Mouse (Mus musculus): Measurements from ENCODE around the gene P4ha3.
"Not testable (repeated sequence)": the region's sequence is repeated elsewhere in the genome, so short reads cannot be mapped to it uniquely, and the experiment has no call there.

Gene P4ha3

DNA sequence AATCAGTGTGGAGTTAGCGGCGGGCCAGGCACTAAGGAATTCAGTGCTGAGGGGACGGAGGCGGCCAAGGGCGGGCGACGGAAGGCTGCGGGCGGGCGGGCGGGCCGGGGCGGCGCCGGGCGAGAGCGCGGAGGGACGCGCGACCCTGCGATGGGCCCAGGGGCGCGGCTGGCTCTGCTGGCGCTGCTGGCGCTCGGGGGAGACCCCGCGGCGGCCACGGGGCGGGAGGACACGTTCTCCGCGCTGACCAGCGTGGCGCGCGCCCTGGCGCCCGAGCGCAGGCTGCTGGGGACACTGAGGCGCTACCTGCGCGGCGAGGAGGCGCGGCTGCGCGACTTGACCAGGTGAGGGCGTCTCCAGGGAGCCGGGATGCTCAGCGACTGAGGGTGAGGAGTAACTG lies at the start of gene P4ha3:
Gene P4ha3, plus strand, starts transcription at position 138 of the 400 bp plus-strand sequence.
- DNase-seq (ENCODE audit: low spot score) = no peak

DNA sequence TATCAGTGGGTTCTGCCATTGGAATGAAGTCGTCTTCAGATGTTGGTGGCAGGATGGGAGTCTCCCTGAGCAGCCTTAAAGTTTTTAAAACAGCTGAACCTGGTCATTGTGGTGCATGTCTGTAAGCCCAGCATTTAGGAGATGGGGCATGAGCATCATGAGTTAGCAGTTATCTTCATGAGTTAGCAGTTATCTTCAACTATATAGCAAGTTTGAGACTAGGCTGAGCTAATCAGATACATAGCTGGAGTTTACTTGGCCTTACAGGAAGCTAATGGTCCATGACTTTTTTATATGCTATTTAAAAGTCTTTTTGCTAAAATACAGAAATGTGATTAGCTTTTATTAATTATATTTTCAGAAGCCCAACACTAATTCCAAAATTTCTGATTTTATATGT lies 47.0 kb upstream of the P4ha3 start:
- no peak for DNase-seq (ENCODE audit: low spot score)

DNA sequence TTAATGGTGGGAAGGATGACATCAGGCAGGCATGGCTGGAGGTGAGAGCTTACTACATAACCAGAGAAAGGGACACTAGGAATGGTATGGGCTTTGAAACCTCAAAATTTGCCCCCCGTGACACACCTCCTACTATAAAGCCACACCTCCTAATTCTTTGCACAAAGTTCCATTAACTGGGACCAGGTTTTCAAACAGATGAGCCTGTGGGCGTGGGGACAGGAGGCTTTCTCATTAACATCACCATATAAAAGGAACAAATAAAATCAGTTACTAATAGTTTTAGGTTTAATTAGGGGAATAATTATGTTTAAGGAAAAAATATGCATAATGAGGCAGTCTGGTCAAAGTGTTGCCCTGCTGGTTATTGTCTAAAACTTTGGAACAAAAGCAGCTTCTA lies 44.7 kb upstream of the P4ha3 start:
- DNase-seq (ENCODE audit: low spot score) = no peak

DNA sequence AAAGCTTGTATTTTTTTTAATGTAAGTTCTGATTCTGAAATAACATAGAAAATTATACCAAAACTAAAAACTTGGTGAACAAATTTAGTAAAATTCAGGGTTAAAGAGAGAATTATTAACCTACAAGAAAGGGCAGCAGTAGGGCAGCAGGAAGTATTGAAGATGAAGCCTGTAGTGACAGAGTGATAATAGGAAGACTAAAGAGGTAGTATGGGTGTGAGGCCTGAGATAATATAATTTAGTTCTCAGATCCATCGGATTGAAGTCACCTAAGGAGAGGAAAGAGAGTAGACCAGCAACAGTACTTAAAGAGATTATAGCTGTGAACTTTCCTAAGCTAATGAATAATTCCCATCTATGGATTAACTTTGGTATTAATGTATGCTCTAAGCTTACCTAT lies 42.3 kb upstream of the P4ha3 start:
- no peak for DNase-seq (ENCODE audit: low spot score)

DNA sequence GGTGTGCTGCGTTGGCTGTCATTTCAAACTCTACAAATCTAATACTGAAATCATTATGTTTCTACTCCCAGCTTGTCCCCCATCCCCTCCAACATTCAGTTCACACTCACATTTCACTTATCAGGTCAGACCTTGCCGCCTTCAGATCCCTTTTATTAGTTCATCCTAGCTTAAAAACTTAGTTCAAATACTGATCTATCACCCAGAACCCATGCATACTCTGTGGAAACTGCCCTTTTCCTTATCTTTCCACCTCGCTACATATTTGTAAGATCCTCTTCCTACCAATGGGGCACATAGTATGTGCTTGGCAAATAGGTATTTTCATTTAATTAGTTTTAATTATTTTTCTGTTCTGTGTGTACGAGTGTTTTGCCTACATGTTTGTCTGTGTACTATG lies 41.1 kb upstream of the P4ha3 start:
- DNase-seq (ENCODE audit: low spot score) = no peak

DNA sequence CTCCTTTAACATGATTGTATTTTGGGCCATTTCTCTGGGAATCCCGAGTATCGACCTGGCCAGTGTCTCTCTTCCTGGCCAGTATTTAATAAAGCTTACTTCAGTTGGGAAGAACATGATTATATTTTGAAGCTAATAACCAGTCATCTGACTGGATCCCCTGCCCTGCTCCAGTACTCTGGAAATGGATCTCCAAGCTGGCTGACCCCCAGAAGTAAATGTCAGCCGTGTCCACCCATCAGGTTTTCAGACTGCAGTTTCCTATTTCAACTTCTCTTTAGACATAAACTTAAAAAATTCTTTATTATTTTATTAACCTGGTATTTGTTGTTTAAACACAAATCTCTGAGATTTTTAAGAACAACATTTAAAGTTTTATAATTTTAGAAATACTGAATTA lies 40.1 kb upstream of the P4ha3 start:
- DNase-seq (ENCODE audit: low spot score) = no peak

DNA sequence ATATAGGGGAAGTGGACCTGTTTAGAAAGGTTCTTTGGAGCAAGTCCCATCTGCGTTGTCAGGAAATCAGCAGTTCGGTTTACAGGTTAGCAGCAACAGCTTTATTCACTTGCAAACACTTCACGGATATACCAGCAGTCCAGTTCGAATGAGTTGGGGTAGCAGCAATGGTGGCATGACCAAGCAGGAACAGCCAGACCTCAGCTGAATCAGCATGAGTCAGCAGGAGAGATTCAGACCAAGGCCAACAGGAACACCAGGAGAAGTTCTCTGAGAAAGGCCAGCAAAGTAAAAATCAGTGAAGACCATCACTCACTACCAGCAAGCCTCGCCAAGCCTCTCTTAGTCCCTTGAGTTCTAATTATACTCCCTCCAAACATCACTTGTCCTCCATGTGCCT lies 34.7 kb upstream of the P4ha3 start:
- no peak for DNase-seq (ENCODE audit: low spot score)

DNA sequence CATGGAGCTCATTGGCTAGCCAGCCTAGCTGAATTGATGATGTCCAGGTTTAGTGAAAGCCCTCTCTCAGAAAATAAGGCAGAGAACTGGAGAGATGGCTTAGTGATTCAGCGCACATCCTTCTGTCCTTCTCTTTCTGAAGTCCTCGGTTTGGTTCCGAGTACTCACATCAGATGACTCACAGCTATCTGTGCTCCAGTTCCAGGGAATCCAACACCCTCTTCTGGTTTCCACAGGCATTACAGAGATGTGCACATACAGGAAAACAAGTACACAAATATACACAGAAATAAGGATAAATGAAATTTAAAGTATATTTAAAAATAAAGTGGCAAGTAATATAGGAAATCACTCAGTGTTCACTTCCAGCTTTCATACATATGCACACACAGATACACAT lies 23.0 kb upstream of the P4ha3 start:
- no peak for DNase-seq (ENCODE audit: low spot score)

DNA sequence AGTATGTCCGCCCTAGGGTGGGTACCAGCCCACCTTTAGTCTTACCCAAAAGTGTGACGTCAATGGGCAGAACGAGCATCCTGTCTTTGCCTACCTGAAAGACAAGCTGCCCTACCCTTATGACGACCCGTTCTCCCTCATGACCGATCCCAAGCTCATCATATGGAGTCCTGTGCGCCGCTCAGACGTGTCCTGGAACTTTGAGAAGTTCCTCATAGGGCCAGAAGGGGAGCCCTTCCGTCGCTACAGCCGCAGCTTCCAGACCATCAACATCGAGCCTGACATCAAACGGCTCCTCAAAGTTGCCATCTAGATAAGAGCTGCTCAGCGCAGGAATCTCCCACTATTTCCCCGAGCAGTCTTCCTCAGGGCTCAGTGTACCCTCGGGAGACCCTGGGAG lies 20.4 kb upstream of the P4ha3 start:
- DNase-seq (ENCODE audit: low spot score) = not testable (repeated sequence)

DNA sequence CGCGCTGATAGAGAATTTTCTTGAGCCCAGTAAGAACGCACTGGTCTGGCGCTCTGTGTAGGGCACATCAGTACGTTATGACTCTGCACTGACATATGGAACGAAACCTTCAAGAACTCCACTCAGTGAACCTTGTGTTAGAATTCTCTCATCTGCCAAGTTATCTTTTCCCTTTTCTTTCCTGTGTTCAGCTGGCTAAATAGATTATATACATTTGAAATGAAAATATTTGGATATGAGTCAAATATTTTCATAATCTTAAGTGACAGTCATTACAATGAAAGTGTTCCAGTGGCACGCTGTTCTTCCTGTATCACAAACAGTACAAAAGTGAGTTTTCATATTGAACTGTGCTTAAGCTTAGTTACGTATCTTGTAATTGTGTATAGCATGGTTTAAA lies 13.0 kb upstream of the P4ha3 start:
- no peak for DNase-seq (ENCODE audit: low spot score)

DNA sequence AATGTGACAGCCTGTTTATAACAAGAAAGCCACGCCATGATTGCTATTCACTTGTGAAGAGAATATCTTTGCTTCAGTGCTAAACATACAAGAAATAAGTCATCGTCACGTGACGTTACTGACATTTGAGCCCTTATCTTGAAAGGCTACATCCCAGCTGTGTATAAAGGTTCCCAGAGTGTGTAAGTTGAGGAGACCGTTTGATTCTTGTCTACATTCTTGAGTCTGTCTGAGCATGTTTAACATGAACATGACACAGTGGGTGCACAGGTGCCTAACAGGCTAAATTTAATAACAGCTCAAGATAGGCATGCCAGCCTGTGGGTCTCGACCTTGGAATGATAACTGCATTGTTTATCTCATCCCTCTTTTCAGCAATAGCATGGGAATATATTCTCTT lies 10.8 kb upstream of the P4ha3 start:
- no peak for DNase-seq (ENCODE audit: low spot score)

DNA sequence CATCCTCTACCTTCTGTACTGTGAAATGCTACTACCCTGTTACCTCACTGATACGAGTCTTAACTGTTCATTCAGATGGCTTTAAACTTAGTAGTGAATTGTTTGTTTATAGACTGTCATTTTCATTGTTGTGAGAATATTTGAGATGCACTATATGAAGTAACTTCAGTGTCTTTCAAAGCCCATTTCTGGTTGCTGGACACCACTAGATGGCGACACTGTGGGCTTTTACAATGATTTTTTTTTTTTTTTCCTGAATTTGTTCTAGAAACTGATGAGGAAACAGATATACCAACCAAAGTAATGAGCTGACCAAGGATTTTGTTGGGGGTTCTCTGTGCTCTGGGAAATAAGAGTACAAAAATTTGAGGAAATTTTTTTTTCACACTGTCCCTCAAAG lies 8.9 kb upstream of the P4ha3 start:
- no peak for DNase-seq (ENCODE audit: low spot score)

DNA sequence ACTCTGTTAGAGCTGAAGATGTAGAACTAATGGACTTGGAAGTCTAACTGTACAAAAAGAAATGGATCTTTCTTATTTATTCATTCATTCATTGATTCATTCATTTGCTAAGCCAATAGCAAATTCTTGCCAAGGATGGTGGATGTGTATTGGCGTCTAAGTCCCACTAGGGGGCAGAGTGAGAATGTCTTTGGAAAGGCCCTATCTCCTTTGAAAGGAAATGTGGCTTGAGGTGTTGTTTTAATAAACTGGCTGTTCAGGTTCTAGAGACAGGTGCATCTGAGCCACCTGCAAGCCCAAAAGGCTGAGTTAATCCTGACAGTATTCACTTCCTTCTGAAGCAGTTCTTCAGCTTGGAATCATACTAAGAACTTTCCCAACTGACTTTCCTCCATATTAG lies 5.5 kb upstream of the P4ha3 start:
- DNase-seq (ENCODE audit: low spot score) = no peak

DNA sequence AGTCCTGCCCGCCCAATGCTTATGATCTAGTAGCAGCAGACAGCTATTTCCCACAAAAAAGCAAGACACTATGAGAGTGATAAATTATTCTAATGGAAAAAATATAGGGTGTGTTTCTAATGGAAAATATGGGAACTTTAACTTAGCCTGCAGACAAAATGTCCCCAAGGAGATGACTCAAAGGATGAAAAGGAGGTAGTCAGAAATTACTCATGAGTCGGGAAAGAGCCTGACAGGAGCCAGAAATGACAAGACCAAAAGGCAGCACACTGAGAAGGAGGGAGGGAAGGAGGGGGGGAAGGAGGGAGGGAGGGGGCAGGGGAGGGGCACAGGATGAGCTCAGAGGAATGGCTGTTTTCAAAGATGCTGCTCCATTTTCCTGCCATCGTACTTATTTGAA lies 3.7 kb upstream of the P4ha3 start:
- no peak for DNase-seq (ENCODE audit: low spot score)

DNA sequence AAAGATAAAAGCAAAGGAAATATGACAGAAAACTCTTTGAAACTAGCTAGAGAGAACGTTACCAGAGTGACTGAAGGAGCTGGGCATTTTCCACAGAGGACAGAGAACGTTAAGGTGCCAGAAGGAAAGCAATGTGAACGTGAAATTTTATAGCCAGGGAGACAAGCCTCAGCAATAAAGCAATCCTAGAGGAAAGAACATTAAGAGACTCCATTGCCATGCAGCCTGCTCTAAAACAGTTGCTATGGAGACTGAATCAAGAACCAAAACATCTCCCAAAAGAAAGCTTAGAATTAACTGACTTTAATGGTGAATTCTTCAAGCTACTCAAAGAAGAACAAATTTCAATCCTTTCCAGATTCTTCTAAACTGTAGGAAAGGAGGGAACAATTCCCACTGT lies 2.0 kb upstream of the P4ha3 start:
- no peak for DNase-seq (ENCODE audit: low spot score)

DNA sequence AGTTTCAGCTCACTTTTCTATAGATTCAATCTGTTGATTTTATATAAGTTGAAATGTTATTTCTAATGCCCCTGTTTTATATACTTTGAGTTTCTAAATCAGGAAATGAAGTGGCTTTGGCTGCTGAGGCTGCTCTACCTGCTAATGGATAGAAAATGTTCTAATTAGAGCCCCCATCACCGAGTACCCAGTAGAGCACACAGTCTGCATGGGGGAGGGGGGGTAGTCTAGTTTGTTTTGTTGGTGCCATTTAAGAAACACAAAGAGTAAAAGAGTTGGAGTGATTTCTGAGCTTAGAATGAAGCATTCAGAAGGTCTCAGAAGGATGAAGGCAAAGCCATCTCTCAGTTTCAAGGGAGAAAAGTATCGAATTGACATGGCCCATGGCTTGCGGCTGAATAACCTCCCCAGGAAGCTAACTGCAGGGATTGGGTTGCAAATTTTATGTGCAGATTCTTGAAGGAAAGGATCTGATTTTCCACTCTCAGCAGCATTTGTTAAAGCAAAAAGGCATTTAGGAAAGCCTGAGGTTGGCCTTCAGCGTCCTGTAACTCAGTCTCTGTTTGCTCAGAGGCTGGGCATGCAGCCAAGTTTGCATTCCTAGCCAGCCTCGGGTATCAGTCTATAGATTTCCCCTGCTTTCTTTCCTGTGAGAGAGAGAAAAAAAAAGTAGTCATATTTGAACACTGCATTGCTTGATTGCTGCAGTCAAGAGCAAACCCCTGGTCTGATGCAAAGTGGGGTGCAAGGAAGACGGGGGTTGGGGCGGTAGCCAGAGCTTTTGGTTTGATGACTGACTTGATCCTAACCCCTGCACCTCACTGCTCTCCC lies 2.6 kb downstream of the P4ha3 start:
- no peak for DNase-seq (ENCODE audit: low spot score)

DNA sequence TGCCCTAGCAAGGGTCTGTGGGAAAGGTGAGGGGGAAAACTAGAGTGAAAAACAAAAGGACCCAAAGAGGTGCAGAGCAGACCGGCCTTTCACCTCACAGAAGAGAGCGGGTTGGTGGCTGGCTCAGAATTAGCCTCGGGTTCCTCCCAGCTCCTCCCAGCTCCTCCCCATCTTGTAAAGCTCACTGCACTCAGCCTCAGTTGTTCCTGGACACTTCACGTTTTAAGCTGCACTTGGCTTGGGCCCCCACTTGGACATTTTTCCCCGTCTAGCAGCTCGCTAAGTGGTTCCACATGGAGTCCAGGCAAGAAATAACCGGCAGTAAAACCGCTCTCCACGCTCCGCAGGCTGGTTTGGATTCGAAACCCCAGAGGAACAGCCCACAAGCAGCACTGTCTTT lies 3.3 kb downstream of the P4ha3 start:
- no peak for DNase-seq (ENCODE audit: low spot score)

DNA sequence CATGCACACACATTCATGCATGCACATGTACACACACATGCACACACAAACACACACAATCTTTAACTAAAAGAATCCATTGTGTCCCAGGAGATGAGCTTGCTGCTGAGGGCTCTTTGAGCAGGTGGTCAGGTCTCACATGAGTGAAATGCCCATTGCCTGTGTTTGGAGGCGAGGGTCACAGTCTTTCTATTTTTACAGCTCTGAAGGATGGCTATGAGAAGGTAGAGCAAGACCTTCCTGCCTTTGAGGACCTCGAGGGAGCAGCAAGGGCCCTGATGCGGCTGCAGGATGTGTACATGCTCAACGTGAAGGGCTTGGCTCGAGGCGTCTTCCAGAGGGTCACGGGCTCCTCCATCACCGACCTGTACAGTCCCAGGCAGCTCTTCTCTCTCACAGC lies 8.2 kb downstream of the P4ha3 start:
- DNase-seq (ENCODE audit: low spot score) = no peak

DNA sequence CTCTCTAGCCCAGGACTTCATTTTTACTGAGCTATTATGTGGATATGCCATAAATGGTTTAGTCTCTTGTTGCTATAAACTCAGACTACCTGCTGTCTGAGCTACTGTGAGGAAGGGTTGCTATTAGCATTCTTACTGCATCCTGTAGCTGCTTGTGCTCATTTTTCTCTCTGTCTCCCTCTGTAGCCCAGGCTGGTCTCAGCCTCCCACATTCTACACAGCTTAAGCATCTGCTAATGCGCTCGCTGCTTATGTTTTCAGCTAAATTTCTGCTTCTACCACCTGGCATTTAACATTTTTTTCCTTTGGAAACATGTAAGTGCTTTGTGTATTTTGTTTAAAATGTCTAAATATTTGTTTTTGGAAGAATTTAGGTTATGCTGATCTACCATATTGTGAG lies 10.4 kb downstream of the P4ha3 start:
- DNase-seq (ENCODE audit: low spot score) = no peak

DNA sequence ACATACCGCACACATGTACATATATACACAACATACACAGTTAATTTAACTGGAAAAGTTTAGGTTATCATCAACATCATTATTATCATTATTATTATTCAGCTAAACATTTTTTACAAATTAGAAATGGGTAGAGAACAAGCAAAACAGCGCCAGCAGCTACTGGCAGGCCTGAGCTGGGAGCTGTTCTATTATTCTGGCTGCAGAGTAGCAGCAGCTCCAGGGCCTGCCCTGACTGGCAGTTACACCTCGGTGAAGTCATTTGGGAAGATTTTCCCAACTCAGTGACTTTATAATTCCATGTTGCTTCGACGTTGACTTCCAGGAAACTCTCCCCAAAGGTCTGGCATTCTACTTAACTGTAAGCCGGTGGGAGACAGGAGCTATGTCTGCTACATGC lies 11.4 kb downstream of the P4ha3 start:
- DNase-seq (ENCODE audit: low spot score) = no peak

DNA sequence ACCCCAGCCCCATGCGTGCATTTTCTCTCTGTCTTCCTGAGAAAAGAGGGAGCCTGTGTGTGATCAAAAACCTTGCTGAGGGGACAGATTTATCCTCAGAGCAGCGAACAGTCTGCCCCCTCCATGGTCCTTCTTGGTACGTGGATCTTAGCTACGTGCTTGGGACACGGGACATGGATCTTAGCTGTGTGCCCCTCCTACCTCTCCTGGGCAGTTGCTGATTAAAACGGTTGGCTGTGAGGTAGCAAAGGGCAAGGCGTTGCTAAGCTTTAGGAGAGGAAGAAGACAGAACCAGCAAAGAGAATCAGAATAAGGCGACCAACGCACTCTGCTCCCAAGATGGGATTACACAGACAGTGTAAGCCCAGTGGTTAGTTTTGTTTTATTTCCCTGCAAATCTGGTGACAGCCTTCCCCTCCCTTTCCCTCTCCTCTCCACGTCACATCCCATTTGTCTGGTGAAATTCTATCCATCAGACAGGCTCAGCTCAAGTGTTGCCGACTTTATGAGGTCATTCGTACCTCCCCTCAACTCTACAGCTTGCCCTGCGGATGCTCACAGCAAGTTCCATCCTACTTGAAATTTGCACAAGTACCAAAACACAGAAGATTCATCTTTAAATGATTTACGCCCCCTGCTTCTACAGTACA lies 13.7 kb downstream of the P4ha3 start:
- DNase-seq (ENCODE audit: low spot score) = no peak

DNA sequence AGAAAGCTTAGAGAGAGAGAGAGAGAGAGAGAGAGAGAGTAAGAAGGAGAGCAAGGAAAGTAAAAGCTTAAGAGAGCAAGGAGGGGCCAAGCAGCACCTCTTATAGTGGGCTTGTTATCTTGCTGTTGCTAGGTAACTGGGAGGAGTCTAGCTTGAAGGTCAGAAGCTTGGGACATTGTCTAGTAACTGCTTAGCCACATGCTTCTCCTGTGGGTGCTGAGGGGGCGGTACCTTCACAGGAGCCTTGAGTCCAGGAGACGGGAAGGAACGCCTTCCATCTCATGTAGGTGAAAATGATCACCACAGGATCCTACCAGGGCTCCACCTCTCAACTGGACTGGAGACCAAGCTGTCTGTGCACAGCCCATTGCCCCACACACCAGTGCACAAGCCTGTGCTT lies 16.1 kb downstream of the P4ha3 start:
- no peak for DNase-seq (ENCODE audit: low spot score)

DNA sequence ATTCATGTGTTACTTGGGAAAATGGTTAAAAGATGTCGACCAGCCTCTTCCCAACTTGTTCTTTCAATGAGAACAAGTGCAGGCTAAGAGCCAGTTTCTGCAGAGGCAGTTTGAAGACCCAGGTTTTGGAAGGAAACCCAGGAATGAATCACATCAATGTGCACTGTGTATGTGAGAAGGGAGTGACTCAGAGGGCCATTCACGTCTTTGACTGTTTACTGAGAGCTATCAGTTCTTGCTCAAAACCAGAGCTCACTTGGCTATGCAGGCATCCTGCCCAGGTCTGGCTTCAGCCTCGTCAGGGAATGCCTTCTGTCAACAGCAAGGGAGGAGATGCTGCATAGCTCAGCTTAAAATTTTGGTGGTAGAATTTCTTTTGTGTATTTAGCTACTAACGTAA lies 17.0 kb downstream of the P4ha3 start:
- no peak for DNase-seq (ENCODE audit: low spot score)

DNA sequence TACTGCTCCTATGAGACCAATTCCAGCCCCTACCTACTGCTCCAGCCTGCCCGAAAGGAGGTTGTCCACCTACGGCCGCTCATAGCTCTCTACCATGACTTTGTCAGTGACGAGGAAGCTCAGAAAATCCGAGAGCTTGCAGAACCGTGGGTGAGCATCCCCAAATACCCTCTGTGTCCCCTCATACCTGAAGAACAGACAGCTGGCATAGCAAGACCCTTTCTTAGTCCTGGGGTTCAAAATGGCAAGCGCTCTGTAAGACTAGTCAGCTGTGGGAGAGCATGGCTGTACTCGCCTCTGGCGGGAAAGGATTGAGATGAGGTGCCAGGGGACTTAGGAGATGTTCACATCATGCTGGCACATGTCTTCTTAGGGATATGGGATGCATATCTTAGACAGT lies 20.6 kb downstream of the P4ha3 start:
- no peak for DNase-seq (ENCODE audit: low spot score)

Data from ovary, postnatal 10 days (tissue).